Mouse (Mus musculus) c-Kit-positive CD71-positive TER-119-negative erythroid progenitor cells, embryonic 14.5 days (primary cell): ENCODE data around the gene Il15ra.

Source experiments
- DNase-seq: peaks from one replicate; pipeline ENCODE4 v3.0.0-alpha.2; 2013; ENCODE audit warnings: low read depth

Il15ra gene

DNA sequence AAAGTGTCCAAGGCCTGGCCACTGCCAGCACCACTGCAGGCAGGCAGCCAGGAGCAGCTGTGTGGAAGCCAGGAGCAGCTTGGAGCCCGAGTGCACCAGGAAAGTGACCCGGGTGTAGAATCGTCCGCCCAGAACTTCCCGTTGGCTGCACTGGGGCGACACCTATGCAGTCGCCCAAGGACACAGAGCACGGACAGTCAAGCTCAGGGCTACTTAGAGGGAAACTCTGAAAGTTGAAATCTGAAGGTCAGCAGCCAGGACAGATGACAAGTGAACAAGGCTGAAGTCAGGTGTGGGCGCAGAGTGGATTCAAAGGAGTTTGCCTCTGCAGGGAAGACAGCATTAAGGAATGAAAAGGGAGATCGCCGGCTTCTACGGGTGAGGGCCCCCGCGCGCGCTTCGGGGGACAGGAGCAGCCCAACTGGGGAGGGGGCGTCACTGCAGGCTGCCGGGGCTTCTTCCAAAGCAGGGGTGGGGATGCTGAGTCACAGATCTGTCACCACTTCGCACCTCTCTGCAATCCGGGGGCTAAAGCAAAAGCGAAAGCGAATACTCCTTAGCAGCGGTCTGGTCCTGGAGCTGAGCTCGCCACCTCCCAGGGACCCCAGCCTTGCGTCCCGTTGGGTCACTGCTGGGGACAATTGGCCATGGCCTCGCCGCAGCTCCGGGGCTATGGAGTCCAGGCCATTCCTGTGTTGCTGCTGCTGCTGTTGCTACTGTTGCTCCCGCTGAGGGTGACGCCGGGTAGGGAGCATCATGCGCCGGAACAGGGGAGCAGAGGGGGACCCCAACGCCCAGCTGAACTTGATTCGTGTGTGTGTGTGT is at the start of gene Il15ra:
Gene Il15ra (plus strand): TSS at position 90 of the 825 bp plus-strand sequence.
- DNase-seq: no peak

DNA sequence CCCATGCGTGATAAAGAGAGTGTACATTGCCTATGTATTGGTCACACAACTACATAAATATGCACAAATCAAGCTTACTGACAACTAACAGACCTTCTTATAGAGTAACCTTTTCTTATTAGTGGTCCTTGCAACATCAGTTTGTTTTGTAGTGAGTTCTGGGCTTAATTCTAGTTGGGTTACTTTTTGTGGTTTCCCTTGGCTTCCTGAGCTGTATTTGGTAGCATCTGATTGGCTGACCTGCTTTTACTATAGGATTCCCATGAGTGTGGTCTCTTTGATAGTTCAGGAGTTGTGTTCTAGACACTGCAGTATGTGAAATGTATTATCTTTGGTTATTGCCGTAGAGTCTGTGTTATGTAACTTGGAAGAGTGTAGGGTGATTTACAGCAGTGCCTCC is 47.5 kb upstream of the Il15ra start:
- DNase-seq: no peak

DNA sequence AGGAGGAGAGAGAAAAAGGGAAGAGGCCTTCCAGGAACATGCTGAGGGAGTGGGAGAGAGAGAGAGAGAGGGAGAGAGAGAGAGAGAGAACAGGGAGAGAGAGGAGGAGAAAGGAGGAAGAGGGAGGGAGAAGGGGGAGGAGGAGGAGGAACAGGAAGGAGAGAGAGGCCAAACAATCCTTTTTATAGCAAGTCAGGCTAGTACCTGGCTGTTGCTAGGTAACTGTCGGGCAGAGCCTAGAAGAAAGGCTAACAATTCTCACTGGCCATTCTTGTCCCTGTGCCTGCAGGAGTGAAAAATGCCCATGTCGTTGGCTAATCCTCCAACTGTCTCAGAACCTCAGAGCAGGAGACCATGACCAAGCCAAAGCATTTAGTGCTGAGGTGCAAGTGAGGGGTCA is 45.8 kb upstream of the Il15ra start:
- no peak for DNase-seq

DNA sequence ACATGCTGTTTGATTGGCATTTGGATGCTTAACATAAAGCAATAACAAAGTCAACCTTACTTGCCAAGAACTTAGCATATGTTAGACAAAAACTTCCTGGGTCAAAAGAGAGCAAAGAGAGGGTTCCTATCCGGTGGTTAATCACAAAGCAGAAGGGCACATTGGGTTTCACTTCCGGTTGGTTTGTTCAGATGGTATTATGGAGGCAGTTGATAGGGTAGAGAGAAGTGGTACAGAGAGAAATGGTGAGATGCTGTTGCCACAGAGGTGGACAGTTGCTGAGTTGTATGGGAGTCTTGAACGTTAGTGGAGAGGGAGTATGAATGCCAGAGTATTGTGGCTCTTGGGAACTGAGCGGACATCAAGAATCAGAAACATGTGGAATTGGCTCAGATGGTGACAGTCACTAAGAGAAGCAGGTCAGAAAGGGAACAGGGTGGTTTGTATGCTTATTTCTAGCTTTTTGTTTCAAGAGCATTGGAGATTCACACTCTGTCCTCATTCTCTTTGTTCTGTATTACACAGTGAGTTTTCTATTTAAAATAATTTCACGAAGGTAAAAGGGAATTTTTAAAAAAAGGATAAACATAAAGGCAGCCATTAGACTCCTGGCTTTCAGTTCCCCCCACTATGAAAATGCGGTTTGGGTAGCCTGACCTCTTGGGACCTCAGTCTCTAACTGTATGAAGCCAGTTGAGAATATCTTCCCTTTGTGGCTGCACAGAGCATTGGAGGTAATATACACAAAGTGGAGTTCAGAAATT is 42.8 kb upstream of the Il15ra start:
- no peak for DNase-seq

DNA sequence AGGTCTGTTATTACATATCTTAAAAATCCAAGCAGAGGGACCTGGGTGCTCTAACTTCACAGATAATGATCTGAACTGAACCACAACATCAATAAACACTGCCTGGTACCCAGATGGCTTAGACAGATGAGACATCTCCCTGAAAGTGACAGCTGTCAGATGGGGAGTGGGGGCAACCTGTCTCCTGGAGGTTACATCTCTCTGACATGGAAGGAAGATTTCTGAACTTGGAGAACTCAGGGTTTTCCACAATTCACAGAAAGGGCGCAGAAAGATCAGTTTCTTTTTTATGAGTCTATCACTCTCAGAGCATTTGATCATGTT is 42.2 kb upstream of the Il15ra start:
- no peak for DNase-seq

DNA sequence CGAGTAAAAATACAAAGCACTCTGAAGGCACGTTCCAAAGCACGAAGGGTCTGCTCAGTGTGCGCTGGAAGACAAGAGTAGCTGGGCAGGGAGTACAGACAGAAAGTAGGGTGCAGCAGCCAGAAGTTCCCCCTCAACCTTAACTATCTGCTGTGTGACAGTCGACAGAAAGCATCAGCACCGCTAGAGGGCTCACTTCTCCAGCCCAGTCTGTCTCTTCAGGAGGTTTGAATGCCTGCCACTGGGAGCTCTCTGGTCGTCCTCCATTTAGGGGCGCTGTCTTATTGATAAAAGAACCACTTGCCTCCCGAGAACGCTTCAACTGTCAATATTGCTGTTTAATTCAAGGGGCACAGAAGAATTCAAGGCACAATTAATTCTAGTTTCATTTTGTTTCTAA is 41.1 kb upstream of the Il15ra start:
- DNase-seq: peak; percentile 63

DNA sequence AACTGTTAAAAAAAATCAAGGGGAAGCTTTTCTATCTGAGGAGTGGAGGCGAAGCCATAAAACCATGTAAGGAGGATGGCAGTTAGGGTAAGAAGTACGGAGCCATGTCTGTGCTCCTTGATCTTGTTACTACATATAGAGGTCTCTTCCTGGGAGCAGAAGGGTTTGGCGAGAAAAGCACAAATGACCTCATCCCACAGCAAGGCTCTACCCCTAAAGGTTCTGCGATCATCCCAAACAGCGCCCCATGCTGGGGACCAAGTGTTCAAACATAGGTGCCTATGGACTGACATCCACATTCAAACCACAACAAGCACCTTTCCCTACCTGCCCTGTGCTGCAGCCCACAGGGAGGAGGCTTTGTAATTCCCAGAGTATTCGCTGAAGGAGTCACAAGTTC is 40.7 kb upstream of the Il15ra start:
- DNase-seq: no peak

DNA sequence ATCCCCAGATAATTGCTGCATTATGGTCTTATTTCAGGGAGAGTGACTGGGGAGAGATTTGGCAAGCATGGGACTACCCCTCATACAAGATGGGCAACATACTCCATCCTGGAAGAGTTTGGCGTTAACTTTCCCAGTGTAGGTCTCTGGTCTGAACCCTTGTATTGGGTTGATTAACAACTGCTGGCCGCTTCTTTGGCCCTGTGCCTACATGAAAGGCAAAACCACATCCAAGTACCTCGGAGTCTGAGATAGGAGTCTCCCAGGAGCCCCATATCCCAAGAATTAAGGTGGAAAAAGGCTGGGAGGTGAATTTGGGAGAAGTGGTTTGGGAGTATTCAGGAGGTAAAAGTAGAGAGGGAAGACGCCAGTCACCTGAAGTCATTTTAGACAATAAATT is 40.3 kb upstream of the Il15ra start:
- DNase-seq: no peak

DNA sequence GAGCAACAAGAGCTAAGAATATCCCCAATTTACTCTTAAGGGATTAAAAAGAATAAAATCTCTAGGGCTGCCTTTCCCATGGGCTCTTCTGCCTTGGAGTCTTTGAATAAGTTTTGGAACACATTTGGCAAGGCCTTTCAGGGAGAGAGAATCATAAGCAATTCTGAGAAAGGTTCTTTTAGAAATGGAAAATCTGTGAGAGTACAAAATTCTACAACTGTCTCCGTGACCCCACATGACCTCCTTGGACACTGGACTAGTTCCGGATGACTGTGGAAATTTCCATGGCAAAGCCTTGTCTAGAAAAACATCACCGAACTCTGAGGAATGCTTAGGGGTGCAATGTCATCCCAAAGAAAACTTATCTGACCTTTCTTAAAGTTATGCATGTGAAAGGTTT is 39.8 kb upstream of the Il15ra start:
- DNase-seq: no peak

DNA sequence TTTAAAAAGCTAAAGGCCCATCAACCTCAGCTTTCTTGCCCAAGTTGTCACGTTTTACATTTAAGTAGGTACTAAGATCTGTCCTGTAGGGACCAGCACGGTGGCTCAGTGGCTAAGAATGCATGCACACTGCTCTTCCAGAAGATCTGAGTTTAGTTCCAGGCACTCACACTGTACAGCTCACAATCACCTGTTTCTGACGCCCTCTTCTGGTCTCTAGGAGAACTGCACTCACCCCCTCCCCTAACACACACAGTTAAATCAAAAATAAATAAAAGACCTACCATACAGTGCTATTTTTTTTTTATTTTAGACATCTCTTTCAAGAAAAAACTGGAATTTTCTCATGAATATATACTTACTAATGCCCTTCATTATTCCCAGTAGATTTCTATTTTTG is 32.9 kb upstream of the Il15ra start:
- DNase-seq: no peak

DNA sequence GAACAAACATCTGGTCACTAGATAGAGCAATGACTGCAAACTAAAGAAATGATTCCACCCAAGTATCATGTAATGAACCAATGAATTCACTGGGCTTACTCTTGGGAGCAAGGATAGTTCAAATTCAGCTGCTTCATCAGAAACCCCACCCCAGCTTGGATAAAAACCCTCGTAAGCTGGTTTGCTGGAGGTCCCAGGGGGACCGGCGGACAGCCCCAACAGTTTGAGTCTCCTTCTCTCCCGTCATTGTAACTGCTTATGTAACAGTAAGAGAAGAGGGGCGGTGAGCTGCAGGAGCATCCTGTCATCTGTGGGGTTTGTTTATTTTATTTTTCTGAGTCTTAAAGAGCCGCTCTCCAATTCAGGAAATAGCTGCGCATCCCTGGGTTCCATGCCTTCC is 25.5 kb upstream of the Il15ra start:
- DNase-seq: no peak

DNA sequence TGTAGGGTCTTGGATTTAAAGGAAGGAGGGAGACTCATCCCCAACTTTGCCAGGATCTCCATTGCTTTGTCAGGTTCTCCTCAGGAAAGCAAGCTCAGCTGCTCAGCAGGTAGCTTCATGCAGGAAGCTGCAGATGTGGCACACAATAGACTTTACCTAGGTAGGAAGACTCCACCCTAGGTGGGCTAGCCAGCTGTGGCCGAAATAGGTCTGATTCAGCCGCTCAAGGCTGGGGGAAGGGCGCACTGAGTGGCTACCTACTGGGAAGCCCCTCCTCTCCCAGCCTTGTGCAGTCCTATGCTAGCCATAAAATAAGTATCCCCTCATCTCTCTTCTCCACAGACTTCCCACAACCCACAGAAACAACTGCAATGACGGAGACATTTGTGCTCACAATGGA is 22.4 kb upstream of the Il15ra start:
- DNase-seq: no peak

DNA sequence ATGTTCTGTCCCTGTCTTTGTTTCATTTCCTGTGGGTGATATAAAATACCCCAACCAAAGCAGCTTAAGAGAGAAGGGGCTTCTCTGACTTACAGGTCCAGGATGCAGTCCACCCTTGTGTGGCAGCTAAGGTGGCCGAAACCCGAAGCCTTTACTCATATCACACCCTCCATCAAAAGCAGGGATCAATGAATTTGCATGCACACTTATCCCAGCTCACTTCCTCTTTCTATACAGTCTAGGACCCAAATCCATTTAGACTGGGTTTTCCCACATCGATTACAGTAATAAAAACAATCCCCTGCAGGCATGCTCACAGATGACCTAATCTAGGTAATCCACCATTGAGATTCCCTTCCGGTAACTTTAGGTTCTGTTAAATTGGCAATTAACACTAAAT is 18.6 kb upstream of the Il15ra start:
- DNase-seq: no peak

DNA sequence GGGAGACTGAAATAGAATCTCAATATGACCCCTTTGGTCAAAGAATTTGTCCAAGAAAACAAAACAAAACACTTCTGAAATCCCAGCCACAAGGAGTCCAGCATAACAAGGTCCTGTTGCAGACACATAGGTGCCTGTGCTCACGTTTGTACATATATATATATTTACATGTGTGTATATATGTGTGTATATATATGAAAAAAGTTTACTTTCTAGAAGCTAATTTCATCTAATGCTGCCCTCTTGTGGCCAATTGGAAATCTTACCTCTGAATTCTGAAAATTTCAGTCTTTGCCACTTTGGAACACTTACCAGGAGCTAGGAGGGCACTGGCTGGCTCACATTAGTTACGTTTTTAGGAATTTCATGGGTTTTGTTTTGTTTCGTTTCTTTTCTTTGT is 17.7 kb upstream of the Il15ra start:
- no peak for DNase-seq

DNA sequence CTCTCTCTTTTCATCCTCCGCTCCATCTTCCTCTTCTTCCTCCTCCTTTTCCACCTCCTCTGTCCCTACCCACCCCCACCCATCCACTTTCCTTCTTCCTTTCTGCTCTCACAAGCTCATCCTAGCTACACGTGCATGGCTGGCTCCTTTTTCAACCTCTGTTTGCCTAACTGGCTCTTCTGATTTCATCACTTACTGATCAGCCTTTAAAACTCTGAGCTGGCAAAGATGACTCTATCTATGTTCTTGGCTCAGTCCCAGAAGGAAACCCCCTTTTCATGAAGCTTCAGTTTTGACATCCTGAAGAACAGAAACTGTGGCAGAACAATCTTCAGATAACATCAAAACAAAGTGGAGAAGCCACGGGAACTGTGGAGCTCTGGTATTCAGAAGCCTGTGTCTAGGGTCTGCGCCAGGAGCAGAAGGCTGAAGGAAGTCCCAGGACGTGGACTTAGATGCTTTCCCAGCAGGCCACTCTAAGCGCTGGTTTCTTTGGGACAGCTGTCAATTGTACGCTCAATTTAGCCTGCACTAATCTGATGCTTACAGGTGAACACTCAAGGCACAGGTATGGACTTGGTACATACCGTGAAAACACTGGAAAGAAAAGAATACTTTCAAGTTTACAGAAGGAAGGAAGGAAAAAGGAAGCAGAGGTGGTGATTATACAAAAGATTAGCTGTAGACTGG is 14.7 kb upstream of the Il15ra start:
- DNase-seq: no peak

DNA sequence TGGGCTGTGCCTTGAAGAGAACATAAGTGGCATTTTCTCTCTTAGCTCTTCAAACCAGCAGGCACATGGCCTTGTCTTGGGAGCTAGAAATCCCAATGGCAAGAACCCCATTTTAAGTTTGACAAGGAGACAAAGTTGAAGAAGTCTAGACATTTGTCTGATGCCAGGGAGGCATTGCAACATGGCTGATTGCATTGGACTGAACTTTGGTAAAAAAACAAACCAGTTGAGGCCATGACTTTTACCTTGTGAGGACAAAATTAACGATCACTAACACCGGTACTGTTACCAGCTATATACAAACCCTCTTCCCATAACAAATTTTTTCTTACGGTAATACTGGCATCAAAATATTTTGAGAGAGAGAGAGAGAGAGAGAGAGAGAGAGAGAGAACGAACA is 11.7 kb upstream of the Il15ra start:
- no peak for DNase-seq

DNA sequence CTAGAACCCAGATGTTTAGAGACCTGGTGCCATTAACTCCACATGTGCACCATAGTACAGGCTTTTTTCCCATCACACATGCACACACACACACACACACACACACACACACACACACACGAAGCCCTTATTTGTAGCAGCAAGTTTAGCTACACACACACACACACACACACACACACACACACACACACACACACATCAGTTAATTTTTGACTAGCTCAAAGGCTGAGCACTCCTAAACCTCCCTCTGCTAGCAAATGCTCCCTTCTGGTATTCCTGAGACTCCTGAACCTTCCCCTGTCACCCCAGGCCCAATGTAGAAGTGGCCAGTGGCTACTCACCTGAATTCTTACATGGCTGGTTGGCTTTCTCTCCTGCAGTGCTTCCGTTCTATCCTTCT is 11.0 kb upstream of the Il15ra start:
- DNase-seq: no peak

DNA sequence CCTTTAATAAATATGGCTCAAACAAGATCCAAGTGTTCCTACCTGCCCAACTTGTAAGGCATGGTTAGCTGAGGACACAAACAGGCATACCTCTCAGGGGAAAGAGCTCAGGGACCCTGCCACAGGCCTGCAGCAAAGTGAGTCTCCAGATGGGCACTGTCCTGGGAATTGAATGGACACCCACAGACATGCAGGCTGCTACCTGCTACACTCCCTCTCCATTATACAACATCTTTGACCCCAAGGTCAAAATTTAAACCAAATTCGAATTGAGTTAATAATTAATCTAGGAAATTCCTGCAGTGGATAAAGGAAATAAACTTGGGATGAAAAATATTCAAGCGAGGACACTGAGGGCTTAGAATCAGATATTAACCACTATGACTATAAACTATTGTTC is 9.2 kb upstream of the Il15ra start:
- no peak for DNase-seq

DNA sequence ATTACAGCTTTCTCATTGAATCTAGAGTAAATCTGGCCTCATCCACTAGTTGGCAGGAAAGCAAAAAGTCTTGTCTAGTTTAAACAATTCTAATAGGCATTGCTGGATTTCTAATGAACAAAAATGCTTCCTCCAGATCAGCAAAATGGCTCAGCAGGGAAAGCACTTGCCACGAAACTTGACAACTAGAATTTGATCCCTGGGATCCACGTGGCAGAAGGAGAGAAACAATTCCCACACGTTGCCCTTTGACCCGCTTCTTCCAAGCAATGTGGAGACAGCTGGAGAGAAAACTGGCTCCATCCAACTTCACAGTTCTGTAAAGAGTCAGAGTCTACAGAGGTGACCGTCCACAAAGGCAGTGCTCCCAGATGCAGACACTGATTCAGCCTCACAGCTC is 6.1 kb upstream of the Il15ra start:
- DNase-seq: no peak

DNA sequence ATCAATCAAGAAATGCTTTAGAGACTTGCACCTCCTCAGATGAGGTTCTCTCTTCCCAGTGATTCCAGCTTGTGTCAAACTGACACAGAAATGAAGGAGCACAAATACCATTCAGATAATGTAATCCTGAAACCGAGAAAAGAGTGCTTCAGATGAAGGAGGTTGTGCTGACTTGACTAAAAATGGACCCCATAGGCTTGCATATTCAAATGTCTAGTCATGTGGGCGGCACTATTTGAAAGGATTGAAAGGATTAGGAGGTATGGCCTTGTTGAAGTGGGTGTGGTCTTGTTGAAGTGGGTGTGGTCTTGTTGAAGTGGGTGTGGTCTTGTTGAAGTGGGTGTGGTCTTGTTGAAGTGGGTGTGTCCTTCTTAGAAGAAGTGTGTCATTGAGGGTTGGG is 5.2 kb upstream of the Il15ra start:
- no peak for DNase-seq

DNA sequence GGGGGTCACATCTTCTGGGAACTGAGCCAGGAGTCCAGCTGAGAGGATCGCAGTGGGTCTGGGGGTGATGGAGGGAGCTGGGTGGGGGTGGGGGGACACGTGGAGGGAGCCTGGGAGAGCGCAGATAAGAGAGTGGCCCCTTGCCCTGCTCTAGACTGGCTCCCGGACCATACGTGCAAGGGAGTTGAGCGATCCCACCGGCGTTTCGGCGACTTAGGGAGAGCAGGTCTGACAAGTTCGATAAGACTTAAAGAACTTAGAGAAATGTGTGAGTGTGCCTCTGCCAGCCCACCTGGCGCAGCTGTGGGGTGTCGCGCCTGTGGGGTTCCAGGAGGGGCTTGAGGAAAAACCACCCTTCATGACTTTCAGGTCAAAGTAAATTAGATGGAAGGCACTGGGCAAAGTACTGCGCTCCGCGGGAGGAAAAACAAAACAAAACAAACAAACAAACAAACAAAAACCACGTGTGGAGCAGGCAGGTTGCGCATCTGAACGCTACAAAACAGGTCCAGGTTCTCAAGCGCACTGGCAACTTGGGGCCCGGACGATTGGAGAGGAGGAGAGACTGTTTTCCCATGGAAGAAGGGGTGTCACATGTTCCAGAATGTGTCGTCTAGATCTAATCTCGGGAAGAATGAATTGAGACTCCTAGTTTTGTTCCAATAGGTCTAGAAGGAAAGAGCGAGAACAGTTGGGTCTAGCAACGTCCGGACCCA is 1.1 kb downstream of the Il15ra start:
- DNase-seq: no peak

DNA sequence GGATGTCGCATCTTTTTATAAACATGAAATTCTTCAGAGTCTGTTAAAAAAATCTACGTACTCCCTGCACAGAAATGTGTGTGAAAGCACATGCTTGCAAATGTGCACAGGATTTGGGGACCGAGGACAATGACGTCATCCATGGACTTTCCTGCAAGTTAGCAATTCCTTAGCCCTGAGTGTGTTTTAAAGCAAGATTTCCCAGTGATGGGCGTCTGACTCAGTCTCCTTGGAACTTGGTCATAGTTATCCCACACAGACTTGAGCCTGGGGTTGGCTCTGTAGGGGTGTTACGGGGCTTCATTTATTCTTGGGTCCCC is 1.6 kb downstream of the Il15ra start:
- no peak for DNase-seq

DNA sequence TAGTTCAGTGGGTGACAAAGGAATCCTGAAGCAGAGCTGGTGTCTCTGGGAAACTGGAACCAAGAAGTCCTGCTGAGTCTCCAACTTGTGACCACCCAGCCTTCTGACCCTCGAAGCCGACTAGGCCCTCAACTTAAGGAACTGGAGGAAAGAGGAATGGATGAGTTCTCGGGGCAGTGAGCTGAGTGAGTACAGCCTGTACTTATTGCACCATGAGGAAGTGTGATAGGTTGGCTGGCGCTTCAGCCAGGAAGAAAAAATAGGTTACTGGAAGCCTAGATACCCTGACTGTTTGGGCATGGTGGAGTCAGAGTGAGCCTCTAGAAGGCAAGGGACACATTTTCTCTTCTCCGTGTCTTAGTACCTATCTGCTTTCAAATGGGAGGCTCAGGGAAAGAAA is 3.4 kb downstream of the Il15ra start:
- DNase-seq: no peak
